Mouse (Mus musculus): ENCODE data around the gene Inava. TPM values are rescaled to one million over a fixed set of nuclear protein-coding genes. Genes with fewer than 3 reads are reported as not detected.

The Inava gene
- total and polyA plus RNA-seq, 2 experiments from 2014 or later: 2.8 to 4.5 TPM

DNA sequence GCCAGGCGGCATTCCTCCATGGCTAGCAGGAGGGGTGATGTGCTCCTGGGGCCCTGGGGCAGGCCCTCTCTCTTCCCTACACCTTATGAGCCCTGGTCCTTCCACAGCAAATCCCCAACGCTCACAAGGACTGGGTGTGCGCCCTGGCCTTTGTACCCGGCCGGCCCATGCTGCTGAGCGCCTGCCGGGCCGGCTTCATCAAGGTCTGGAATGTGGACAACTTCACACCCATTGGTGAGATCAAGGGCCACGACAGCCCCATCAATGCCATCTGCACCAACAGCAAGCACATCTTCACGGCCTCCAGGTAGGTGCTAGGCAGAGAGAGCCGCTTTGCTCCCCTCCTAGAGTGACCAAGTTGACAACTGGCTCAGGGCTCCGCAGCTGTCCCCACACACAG lies 61.4 kb downstream of the Inava start:
- Histone ChIP-seq H3K36me3 (ENCODE audit: insufficient read depth, low read length) (peaks cover 69% of the 10 kb centered on the region), H3K4me3 (ENCODE audit: low read length) (no peak overlapping the region), H3K4me1 (ENCODE audit: insufficient read depth, low read length) (peaks cover 7% of the 10 kb centered on the region), H3K4me2 (ENCODE audit: low read depth, low read length) (no peak overlapping the region), H3K27me3 (ENCODE audit: insufficient read depth, low read length) (no peaks in the 10 kb centered on the region), H3K9ac (replicated peaks; ENCODE audit: low read length) (no peak overlapping the region), H3K27ac (no peak overlapping the region), H3K9me3 (ENCODE audit: low read length) (no peaks in the 10 kb centered on the region)
- ATAC-seq (no peak), DNase-seq (ENCODE audit: low spot score) (no peak)
- TF ChIP-seq CTCF (IDR thresholded peaks at IDR 0.05; ENCODE audit: low read depth): no peak
- WGBS: 70% methylated on average over 12 of the region's 12 CpGs

DNA sequence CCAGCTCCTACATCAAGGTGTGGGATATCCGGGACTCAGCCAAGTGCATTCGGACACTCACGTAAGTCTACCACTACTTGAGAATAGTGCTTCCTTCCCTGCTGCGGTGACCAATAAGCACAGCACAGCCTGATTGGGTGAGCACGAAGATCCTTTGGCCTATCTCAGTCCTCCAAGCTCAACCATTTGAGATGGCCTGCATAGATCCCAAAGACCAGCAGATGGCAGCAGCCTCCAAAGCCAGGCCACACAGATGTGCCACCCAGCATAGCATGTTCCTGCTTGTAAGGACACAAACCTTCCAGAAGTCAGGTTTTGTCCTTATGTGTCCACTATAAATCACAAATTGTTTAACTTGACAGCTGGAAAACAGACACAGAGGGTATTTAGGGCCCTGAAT lies 64.0 kb downstream of the Inava start:
- no peaks in the 10 kb centered on the region for H3K27me3 ChIP-seq (ENCODE audit: insufficient read depth, low read length)
- no peaks in the 10 kb centered on the region for H3K9me3 ChIP-seq (ENCODE audit: low read length)
- no peak overlapping the region for H3K4me3 ChIP-seq (ENCODE audit: low read length)
- peak; percentile 98 for TF ChIP-seq CTCF (IDR thresholded peaks at IDR 0.05; ENCODE audit: low read depth)
- H3K27ac ChIP-seq: no peak overlapping the region
- peaks cover 7% of the 10 kb centered on the region for H3K4me1 ChIP-seq (ENCODE audit: insufficient read depth, low read length)
- no peak overlapping the region for H3K9ac ChIP-seq (replicated peaks; ENCODE audit: low read length)
- no peak overlapping the region for H3K4me2 ChIP-seq (ENCODE audit: low read depth, low read length)
- ATAC-seq (peak; percentile 85), DNase-seq (ENCODE audit: low spot score) (peak; percentile 92)
- H3K36me3 ChIP-seq (ENCODE audit: insufficient read depth, low read length): peaks cover 54% of the 10 kb centered on the region
- 9% methylated on average over 5 of the region's 5 CpGs for WGBS

DNA sequence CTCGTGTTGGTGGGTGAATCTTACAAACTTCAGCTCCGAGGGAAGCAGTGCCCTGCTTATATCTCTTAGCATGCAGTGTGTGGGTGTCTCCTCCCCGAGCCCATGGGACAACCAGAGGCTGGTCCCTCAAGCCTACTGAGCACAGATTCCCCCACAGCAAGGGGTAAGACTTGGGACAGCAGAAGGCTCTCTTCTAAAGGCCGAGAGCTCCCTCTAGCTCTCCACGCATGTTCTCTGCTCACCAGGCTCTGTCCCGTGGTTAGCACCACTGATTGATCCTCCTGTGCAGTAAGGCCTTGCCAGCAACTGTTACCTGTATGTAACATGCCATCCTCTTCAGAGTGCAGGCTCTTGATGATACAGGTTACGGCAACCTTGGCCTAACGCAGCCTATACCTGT lies 66.4 kb downstream of the Inava start:
- Histone ChIP-seq H3K27me3 (ENCODE audit: insufficient read depth, low read length) (no peaks in the 10 kb centered on the region), H3K36me3 (ENCODE audit: insufficient read depth, low read length) (peaks cover 66% of the 10 kb centered on the region), H3K9ac (replicated peaks; ENCODE audit: low read length) (no peak overlapping the region), H3K4me1 (ENCODE audit: insufficient read depth, low read length) (no peaks in the 10 kb centered on the region), H3K9me3 (ENCODE audit: low read length) (no peaks in the 10 kb centered on the region), H3K4me2 (ENCODE audit: low read depth, low read length) (no peak overlapping the region), H3K27ac (no peak overlapping the region), H3K4me3 (ENCODE audit: low read length) (no peak overlapping the region)
- TF ChIP-seq CTCF (IDR thresholded peaks at IDR 0.05; ENCODE audit: low read depth): peak; percentile 51
- WGBS: 65% methylated on average over 8 of the region's 8 CpGs
- ATAC-seq (no peak), DNase-seq (ENCODE audit: low spot score) (peak; percentile 34)

DNA sequence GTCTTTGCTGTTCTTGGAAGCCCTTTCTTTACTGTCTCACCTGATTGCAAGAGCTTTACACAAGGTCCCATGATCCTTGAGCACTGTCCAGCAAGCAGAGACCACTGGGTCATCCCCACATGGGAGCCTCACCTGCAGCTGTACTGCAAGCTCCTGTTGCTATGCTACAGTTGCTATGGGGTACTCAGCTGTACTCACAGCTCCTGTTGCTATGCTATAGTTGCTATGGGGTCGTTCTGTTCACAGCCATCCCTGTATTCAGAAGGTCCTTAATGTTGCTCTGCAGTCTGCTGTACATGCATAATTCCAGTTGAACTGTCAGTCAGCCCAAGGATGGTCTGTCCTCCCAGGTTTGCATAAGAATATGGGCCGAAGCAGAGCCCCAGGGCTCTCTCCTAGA lies 68.6 kb downstream of the Inava start:
- no peak overlapping the region for H3K4me3 ChIP-seq (ENCODE audit: low read length)
- no peak overlapping the region for H3K4me2 ChIP-seq (ENCODE audit: low read depth, low read length)
- H3K9ac ChIP-seq (replicated peaks; ENCODE audit: low read length): no peak overlapping the region
- no peaks in the 10 kb centered on the region for H3K27me3 ChIP-seq (ENCODE audit: insufficient read depth, low read length)
- peaks cover 69% of the 10 kb centered on the region for H3K36me3 ChIP-seq (ENCODE audit: insufficient read depth, low read length)
- no peak overlapping the region for H3K27ac ChIP-seq
- no peak for TF ChIP-seq CTCF (IDR thresholded peaks at IDR 0.05; ENCODE audit: low read depth)
- H3K4me1 ChIP-seq (ENCODE audit: insufficient read depth, low read length): no peaks in the 10 kb centered on the region
- ATAC-seq (peak; percentile 45; the same call in 1 of the 2 replicates), DNase-seq (ENCODE audit: low spot score) (peak; percentile 43)
- WGBS: 22% methylated on average over 2 of the region's 2 CpGs
- H3K9me3 ChIP-seq (ENCODE audit: low read length): no peaks in the 10 kb centered on the region

Other genes starting within 250 kb of the Inava start
- gene Igfn1, start 227.9 kb downstream of the Inava start, total RNA-seq (2014; rRNA removed): 0.11 TPM in 1 of 2 replicates, not detected in the other
- 0.04 and 0.05 TPM in 2 replicates for gene Igfn1, start 227.9 kb downstream of the Inava start, polyA plus RNA-seq (2015; fragmentation: Nextera tagmentation; extraction: Ambion mirVana)
- 152 and 166 TPM in 2 replicates for gene Tmem9, start 226.1 kb downstream of the Inava start, total RNA-seq (2014; rRNA removed)
- 195 and 196 TPM in 2 replicates for gene Tmem9, start 226.1 kb downstream of the Inava start, polyA plus RNA-seq (2015; fragmentation: Nextera tagmentation; extraction: Ambion mirVana)
- gene Ascl5, start 183.5 kb downstream of the Inava start, total RNA-seq (2014; rRNA removed): not detected in 2 replicates
- gene Ascl5, start 183.5 kb downstream of the Inava start, polyA plus RNA-seq (2015; fragmentation: Nextera tagmentation; extraction: Ambion mirVana): 0.38 and 0.47 TPM in 2 replicates
- 1.9 and 4.1 TPM in 2 replicates for gene Cacna1s, start 181.5 kb downstream of the Inava start, total RNA-seq (2014; rRNA removed)
- 0.53 and 0.69 TPM in 2 replicates for gene Cacna1s, start 181.5 kb downstream of the Inava start, polyA plus RNA-seq (2015; fragmentation: Nextera tagmentation; extraction: Ambion mirVana)
- 144 and 155 TPM in 2 replicates for gene Kif21b, start 102.9 kb downstream of the Inava start, total RNA-seq (2014; rRNA removed)
- 22.6 and 26.8 TPM in 2 replicates for gene Kif21b, start 102.9 kb downstream of the Inava start, polyA plus RNA-seq (2015; fragmentation: Nextera tagmentation; extraction: Ambion mirVana)
- 0.84 TPM in 1 of 2 replicates, not detected in the other for gene Mroh3, start 21.4 kb downstream of the Inava start, total RNA-seq (2014; rRNA removed)
- 0.19 and 0.23 TPM in 2 replicates for gene Mroh3, start 21.4 kb downstream of the Inava start, polyA plus RNA-seq (2015; fragmentation: Nextera tagmentation; extraction: Ambion mirVana)
- 6.0 and 6.2 TPM in 2 replicates for gene Gpr25, start 26.6 kb upstream of the Inava start, total RNA-seq (2014; rRNA removed)
- 0.78 and 1.3 TPM in 2 replicates for gene Gpr25, start 26.6 kb upstream of the Inava start, polyA plus RNA-seq (2015; fragmentation: Nextera tagmentation; extraction: Ambion mirVana)
- gene Camsap2, start 111.8 kb upstream of the Inava start, total RNA-seq (2014; rRNA removed): 99.1 and 108 TPM in 2 replicates
- gene Camsap2, start 111.8 kb upstream of the Inava start, polyA plus RNA-seq (2015; fragmentation: Nextera tagmentation; extraction: Ambion mirVana): 19.8 and 20.1 TPM in 2 replicates
- 15.0 and 18.3 TPM in 2 replicates for gene Ddx59, start 181.0 kb upstream of the Inava start, total RNA-seq (2014; rRNA removed)
- 15.8 and 16.8 TPM in 2 replicates for gene Ddx59, start 181.0 kb upstream of the Inava start, polyA plus RNA-seq (2015; fragmentation: Nextera tagmentation; extraction: Ambion mirVana)
- 1.3 and 3.4 TPM in 2 replicates for gene Kif14, start 232.1 kb upstream of the Inava start, total RNA-seq (2014; rRNA removed)
- 1.1 and 1.3 TPM in 2 replicates for gene Kif14, start 232.1 kb upstream of the Inava start, polyA plus RNA-seq (2015; fragmentation: Nextera tagmentation; extraction: Ambion mirVana)